Mouse (Mus musculus) cerebral cortex, adult 2 months (tissue): Measurements from ENCODE around the gene Rpl35a.

Experiments used
- WGBS: fragments of 180-500 bp; shearing (Covaris S2); methylation state at CpG from one replicate; pipeline ENCODE4 v1.1.7; 2018; 5-methylcytosine and 5-hydroxymethylcytosine counted together

Rpl35a gene

DNA sequence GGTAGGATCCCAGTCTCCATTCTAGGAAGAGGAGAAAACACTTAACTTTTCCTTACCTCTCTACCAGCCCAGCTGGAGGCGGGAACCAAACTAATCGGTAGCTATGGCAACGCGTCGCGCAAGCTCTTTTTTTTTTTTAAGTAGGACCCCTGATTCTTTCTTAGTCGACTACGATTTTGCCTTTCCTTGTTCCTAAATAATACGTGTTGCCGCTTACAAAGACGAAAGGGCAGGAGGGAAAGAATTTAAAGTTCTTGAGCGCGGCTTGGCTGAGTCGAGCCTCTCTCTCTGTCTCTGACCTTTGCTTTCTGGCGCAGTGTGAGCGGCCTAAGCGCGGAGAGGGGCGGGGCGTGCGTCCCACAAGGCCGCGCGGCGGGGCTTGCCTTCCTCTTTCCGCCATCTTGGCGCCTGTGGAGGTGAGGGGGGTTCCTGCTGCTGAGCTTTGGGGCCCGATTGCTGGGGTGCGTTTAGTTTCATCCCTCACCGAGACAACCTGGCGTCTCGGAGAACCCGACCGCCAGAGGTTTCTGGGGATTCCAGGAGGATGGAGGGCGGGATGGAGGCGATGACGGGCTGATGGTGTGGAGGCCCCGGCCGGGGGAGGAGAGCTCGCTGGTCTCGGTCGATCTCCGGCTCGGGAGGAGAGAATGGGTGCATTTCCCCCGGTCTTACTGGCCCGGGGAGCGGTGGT, at the start of gene Rpl35a, which contains the start of gene Iqcg:
TSS of gene Rpl35a (plus strand) at position 359 of the 691 bp plus-strand sequence.
TSS of gene Iqcg (minus strand) at position 124 of the 691 bp plus-strand sequence.
- under 1% methylated on average over 47 of the region's 47 CpGs for whole genome bisulfite sequencing

DNA sequence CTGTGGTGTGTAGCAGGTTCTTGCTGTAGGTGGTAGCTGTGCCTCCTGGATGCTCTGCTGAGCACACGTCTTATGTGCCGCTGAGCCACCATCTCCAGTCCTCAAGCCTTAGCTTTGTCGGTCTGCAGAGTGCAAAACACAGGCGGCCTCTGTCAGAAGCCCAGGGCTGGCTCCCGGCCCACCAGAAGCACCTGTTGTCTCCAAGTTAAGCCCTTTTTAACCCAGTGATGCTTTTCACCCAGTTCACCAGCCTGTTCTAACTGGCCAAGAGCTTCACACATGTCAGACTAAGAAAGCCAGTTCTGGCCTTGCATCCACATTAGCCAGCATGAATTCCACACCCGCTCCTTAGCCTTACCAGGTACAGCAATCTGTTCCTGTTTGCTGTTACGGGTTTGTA, 49.4 kb upstream of the Rpl35a start:
- 82% methylated on average over 7 of the region's 7 CpGs for WGBS

DNA sequence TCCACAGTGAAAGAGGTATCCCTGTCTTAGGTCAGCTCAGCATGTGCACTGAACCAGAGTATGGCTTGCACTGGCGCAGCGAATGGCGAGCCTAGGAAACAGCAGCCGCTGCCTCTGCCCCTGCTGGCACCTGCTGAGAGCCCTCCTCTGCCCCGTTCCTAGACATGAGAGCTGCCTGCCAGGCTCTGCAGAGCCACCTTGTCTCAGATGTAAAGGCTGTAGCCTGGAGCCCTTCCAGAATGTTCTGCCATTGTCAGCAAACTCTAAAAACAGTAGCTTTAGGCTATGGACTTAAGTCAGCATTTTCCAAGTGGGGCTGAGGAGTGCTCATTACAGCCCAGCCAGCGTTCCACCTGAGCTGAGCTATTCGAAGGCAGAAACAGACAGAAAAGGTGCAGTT, 48.8 kb upstream of the Rpl35a start:
- 85% methylated on average over 7 of the region's 7 CpGs for WGBS

DNA sequence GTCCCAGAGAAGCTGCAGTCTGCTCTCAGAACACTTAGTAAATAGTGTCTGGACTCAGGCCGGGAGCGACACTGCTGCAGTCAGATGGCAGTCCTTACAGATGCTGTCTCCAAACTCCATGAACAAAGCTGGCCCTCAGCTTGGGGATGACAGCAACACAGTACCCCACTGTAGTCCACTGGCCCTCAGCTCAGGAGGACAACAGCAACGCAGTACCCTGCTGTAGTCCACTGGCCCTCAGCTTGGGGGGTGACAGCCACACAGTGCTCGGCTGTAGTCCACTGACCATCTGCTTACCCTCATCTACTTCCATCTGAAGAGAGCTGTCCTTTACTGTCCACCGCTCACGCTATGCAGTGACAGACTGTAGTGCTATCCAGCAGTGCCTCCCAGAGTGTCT, 46.1 kb upstream of the Rpl35a start:
- 76% methylated on average over 6 of the region's 6 CpGs for WGBS

DNA sequence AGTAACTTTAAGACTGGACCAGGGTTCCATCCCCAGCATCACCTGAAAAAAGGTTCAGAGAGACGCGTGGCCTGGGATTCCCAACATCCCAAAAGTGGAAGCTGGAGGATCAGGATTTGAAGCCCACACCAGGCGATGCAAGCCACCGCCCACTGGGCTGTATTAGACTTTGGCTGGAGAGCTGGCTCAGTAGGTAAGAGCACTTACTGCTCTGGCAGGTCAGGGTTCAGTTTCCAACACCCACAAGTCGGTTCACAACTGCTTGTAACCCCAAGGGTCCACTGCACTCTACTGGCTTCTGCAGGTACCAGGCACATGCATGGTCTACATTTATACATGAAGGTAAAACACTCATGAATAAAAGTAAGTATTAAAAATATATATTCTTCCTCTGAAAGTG, 42.5 kb upstream of the Rpl35a start:
- 93% methylated on average over 5 of the region's 5 CpGs for WGBS

DNA sequence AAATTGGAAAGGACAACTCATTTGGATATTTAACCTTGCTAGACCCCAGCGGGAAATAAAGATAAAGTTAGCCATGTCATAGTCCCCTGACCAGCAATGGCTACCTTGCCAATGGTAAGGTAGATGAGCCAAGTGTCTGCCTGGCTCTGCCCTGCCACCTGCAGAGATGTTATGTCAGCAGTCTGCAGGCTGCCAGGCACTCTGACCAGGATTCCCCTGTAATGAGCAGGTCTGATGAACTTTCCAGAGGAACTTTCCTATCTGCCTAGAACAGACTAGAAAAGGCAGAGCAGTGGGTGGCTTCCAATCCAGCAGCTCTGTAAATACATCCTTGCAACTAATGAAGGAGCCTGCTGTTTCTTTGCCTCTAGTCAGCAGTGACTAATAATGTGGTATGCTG, 41.3 kb upstream of the Rpl35a start:
- WGBS, result 84% methylated on average over 1 of the region's 1 CpGs

DNA sequence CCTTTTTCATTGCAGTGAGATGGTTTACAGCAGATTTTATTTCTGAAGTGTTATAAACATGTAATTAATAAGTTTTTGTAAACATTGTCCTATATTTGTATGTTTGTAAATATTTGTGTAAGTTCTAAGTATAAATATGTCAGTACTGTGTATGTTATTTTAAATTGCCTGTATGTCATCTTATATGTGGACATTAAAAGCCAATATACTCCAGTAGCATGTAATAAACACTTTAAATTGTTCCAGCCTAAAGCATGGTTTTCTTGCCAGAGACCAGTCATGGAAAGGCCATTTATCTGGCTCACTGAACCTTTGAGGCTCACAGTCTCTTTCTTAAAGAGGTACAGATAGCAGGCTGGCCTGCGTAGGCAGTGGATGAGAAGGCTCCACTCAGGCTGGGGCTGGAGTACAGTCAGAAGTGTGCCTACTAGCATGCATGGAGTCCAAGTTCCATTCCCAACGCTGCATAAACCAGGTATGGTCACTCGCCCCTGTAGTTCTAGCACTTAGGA, 40.8 kb upstream of the Rpl35a start:
- 90% methylated on average over 3 of the region's 3 CpGs for WGBS

DNA sequence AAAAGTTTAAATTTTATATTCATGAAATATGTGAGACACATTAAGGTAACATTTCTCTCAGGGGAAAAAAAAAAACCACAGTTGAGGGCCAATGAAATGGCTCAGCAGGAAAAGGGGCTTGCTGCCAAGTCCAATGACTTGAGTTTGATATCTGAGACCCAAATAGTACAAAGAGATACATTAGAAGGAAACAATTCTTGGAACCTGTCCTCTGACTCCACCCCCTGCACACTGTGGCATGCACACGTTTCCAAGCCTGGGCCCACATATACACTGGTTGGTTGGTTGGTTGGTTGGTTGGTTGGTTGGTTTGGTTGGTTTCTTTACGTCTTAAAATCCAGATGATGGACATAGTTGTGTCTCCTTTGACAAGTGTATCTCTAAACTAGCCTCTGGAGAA, 40.3 kb upstream of the Rpl35a start:
- WGBS, result 86% methylated on average over 2 of the region's 2 CpGs

DNA sequence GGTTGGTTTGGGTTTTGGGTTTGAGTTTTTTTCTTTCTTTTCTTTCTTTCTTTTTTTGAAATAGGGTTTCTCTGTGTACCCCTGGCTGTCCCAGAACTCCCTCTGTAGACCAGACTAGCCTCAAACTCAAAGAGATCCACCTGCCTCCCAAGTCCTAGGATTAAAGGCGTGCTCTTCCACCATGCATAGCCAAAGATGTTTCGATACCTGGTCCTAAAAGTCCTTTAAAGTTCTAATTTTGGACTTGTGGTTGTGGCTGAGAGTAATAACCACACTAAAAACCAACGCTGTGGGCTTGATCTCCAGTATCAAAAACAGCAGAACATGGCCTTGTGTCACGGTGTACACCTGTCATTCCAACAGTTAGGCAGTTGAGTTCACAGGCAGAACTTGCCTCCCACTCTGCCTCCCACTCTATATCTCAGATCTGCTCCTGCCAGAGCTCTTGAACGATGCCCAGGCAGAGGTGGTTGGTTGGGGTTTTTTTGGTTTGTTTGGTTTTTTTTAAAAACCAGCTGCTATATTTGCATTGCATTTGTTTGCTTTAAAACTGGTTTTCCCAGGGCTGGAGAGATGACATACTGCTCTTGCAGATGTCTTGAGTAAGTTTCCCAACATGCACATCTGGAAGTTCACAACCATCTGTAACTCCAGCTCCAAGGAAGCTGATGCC, 38.4 kb upstream of the Rpl35a start:
- 59% methylated on average over 5 of the region's 5 CpGs for WGBS

DNA sequence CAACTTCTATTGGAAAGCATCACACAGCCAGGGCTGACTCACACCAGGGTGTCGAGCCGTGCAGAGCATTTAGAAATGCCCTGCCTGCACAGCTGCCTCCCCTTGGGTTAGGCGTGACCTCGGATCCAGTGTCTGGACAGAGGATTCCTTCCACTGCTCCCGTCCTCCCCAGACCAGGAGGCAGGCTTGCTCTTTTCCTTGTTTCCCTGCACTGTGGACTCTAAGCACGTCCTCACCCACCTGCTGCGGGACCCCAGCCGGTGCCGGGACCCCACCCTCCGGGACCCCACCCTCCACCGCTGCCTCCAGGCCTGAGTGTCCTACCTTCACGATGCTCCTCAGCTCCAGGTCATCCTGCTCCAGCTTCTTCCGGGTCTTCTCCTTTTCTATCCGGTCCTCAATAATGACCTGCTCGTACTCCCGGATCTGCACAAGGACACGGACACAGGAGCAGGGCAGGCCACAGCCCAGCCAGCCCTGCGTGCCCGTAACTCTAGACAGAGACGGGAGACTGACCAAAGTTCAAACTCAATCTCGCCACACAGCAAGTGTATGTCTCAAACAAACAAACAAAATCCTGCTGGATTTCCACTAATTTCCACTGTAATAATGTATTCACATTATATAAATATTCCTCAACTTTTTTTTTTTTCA, 37.0 kb upstream of the Rpl35a start:
- WGBS, result 77% methylated on average over 21 of the region's 21 CpGs

DNA sequence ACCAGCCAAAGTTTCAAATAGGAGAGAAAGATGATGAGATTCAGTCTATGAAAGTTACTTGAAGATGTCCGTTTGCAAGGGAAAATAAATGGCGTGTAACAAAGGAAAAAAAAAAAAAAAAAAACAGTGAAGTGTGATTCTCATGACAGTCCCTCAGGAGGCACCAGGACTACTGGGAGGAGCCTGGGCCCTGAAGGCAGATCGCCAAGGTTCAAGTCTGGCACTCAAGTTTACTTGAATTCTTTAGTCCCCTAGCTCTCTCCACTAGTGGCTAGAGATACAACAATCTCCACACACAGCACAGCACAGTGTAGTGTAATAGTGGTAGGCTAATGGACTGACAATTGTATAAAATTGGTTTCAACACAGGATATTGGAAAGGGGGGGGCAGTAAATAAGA, 34.9 kb upstream of the Rpl35a start:
- 79% methylated on average over 3 of the region's 3 CpGs for WGBS

DNA sequence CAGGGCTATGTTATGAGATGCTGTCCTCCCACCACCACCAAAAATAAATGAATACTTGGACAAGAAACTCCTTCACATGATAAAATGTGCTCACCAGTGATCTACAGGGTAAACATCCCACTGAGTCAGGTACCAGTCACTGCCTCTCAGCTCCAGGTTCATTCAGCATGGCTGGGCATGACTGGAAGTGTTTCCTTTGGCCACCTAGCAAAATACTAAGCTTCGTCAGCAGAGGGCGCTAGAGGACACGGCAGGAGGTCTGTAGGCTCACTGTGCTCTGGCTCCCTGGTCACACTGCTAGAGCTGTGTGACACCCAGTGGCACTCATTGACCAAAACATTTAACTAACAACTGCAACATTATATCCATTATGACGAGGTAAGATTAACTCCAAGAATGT, 32.5 kb upstream of the Rpl35a start:
- WGBS, result 6% methylated on average over 4 of the region's 4 CpGs

DNA sequence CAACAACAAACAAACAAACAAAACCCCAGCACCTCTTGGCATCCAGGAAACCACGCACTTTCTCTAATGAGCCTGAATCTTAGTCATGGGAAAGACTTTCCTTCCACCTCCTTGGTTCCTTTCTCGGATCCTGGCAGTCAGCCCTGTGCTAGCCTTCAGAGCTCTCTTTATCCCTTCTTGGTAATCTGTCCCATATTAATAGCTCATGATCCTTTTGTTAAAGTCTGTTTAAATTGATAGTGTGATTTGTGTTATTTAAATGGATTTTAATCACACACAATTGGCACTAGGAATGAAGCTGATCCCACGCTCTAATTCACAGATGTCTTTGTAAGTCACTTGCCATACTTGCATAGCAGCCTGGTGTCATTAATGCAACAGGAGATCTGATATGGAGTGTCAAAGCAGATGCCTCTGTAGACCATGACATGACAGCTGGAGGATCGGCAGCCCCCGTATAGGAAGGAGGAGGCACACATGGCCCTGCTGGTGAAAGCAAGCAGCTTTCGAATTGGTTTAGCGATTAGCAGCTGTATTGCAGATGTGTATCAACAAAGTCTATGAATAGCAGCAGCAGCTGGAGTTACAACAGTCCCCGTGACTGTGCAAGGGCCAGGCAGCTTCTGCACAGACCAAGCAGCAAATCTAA, 31.7 kb upstream of the Rpl35a start:
- WGBS, result 43% methylated on average over 8 of the region's 8 CpGs

DNA sequence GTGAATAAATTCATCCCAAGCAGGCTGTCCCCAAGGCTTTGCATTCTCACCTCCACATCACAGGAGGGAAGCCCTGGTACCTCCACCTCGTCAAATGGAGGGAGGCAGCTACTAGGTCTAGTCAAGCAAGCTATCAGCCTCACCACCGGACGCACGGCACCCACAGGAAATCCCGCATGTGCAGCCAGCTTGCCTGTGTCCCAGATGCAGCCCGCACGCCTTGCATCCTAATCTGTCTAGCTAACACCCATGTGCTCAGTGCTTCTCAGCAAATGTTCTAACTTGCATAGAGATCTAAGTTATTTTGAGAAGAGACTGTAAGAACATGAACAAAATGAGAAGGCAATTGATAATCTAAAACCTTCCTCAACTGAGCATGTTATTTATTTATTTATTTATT, 29.9 kb upstream of the Rpl35a start:
- 52% methylated on average over 7 of the region's 7 CpGs for WGBS

DNA sequence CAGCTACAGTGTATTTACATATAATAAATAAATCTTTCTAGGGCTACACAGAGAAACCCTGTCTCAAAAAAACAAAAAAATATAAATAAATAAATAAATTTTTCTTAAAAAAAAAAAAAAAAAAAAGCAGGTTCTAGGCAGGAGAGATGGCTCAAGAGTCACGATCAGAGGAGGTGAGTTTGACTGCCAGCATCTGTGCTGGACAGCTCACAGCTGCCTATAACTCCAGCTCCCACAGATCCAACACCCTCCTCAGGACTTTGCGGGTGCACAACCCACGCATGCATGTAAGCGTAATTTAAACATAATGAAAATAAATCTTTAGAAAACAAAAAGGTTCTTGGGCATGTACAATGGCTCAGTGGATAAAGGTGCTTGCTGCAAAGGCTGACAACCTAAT, 20.2 kb upstream of the Rpl35a start:
- WGBS, result 84% methylated on average over 4 of the region's 4 CpGs

DNA sequence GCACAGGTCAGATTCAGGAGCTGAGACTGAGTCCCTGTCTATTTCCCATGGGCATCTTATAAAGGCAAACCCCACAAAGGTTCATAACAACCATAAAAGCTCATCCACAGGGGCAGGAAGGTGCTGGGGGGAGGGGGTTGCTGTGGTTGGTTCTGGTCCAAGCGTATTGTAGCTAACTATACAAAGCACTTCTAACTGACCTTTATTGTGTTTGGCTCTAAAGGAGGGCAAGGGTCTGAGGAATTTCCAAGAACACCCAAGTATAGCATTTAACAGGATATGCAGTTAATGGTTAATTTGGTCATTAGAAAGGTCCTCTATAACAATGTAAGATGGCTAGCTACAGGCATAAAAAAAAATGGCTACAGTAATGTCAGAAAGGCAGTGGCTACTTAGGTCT, 13.6 kb upstream of the Rpl35a start:
- WGBS, result 90% methylated on average over 1 of the region's 1 CpGs

DNA sequence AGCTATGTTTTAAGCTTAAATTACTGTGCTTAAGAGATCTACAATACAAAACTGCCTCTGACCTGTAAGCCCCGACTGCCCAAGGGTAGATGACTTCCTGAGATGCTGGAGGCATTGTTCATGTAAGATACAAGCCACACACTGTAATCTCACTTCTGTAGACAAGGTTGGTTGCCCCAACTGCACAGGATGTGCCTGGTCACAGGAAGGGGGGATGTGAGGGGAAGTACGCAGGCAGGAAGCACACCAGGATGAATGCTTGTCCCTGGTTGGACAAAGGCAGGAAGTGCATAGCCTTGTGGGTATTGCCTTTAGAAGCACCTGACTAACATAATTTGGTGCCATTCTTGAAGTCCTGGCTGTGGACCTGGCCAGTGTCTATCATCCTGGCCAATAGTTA, 13.0 kb upstream of the Rpl35a start:
- WGBS, result 76% methylated on average over 2 of the region's 2 CpGs

DNA sequence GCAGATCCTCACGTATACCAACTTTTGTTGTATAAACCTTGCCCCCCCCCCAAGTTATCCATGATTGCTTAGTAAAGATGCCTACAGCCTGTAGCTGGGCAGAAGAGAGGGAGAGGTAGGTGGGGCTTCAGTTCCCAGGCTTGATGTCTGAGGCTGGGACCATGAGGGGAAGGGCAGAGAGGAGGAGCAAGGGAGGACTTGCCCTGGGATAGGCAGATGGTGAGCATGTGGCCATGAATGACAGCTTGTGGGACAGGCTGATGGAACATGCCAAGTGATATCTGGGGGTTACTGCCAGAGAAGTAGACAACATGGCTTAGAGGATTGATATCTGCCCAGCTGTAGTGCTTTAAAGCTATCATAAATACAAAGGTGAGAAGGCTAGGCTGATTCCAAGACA, 8.2 kb upstream of the Rpl35a start:
- 97% methylated on average over 1 of the region's 1 CpGs for WGBS

DNA sequence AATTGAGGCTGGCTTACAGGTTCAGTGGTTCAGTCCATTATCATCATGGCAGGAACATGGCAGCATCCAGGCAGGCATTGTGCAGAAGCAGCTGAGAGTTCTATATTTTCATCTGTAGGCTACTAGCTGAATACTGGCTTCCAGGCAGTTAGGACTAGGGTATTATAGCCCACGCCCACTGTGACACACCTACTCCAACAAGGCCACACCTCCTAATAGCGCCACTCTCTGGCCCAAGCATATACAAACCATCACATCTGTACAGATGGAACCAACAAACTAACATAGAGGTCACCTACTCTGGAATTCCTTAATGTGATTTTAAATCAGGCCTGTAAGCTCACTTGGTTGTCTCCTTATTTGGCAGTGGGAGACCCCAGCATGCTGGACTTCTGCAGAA, 7.6 kb upstream of the Rpl35a start:
- 86% methylated on average over 2 of the region's 2 CpGs for WGBS

DNA sequence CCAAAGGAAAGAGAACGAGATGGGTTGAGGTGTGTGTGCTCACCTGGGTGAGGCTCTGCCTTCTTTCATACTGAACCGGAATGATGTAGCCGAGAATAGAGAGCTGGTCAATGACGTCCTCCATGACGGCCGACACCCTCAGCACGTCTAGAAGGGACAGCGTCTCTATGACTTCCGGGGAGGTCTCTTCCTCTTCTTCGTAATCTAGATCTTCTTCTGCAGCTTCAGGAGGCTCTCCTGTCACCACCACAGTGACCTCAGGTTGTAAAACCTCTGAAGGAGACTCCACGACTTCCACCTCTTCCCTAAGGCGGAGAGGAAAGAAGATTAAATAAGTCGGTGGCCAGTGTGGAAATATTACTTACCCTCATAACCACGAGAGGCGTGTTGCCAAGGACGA, 6.4 kb upstream of the Rpl35a start:
- WGBS, result 90% methylated on average over 16 of the region's 16 CpGs

DNA sequence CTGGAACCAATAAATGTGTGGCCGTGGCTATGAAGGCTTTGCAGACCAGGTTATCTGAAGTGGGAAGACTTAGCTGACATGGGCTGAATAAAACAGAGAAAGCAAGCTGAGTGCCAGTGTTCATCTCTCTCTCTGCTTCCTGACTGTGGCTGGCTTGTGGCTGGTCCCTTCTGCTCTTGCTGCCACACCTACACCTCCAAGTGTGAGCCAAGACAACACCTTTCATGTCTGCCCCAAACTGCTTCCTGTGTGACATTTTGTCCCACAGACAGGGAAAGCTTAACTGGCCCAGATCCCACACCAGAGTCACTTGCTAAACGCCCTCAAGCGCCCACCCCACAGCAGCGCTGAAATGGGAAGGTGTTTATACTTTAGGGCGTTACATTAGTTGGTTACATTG, 3.1 kb upstream of the Rpl35a start:
- WGBS, result 76% methylated on average over 5 of the region's 5 CpGs

DNA sequence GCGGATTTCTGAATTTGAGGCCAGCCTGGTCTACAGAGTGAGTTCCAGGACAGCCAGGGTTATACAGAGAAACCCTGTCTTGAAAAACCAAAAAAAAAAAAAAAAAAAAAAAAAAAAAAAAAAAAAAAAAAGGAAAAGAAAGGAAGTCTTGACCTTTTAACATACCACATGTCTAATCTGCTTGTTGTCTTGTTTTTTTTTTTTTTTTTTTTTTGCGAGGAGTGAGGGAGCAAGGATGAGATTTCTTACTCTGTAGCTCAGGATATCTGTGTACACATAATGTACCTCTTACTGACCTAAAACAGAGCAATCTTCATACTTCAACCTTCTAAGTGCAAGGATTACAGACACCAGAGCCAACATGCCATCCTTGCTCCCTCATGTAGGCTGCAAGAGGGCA, 1.3 kb upstream of the Rpl35a start:
- 85% methylated on average over 2 of the region's 2 CpGs for WGBS
